In the genomic region with DNA sequence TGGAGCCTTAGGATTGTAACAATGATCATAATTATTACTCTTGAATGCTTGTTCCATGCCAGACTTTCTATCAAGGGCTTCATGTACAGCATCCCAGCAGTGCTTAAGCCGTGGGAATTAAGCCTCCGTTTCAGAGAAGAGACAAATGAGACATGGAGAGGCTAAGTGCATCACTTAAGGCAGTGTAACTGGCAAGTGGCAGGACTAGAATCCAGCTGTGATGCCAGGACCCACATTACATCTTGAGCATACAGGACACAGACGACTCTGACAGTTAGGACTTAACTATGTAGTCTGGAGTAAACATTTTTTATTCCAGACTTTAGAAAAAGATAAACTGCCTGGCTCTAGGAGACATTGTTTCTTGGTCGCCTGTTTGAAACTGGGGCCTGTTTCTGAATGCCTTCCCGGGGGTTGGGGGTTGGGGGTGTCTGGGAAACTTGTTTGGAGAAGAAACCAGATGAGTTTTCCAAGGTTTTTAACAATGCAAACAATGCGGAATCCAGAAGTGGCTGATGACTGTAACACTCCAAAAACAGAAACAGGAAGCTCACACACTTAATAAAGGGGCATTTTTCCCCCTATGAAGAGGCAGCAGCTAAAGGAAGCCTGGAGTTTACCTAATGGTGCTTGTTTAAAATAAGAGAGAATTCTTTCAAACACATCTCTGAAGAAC, we compare ENCODE assay signal across 8 mouse cellular contexts. TPM values are rescaled to one million over a fixed set of nuclear protein-coding genes. Genes with fewer than 3 reads are reported as not detected.
DNase-seq lines count a peak whose midpoint lies in the region; ATAC-seq lines count a peak whose summit lies in the region.
"Had no signal": no experiment of that assay in that cellular context is flagged by ENCODE, and none has a peak within 500 bp of the region (broad histone marks: within the 10 kb centered on the region; RNA-seq: fewer than 3 reads in every experiment).

No protein-coding gene starts in this region.

- H3K27me3 ChIP-seq in embryonic facial prominence, embryonic 15.5 days: no peaks in the 10 kb centered on the region

- no peak overlapping the region for H3K9ac ChIP-seq in embryonic facial prominence, embryonic 15.5 days

- H3K27ac ChIP-seq in embryonic facial prominence, embryonic 15.5 days (replicated peaks): peak overlapping the region; percentile 86

- H3K4me1 ChIP-seq in embryonic facial prominence, embryonic 15.5 days: peaks cover 31% of the 10 kb centered on the region

- peak; percentile 44 for DNase-seq in kidney, postnatal 10 days
- DNase-seq in kidney, adult 11 months: no peak
- DNase-seq in heart, postnatal 10 days: peak; percentile 50 to 56
- peak; percentile 68 to 78 for DNase-seq in lung, postnatal 4 days
- DNase-seq in layer of hippocampus, adult 18-20 months (ENCODE audit: low spot score in 2 of 2): no peak
- no peak for DNase-seq in cerebellum, postnatal 36 days
- DNase-seq: kidney, postnatal 25 days had no signal

- WGBS in embryonic facial prominence, embryonic 15.5 days: 24% methylated on average over 6 of the region's 6 CpGs

- H3K36me3 ChIP-seq in embryonic facial prominence, embryonic 15.5 days: no peaks in the 10 kb centered on the region

- no peak overlapping the region for H3K4me2 ChIP-seq in embryonic facial prominence, embryonic 15.5 days (replicated peaks)

- H3K9me3 ChIP-seq in embryonic facial prominence, embryonic 15.5 days (replicated peaks): no peaks in the 10 kb centered on the region

- intact Hi-C loops in heart, postnatal 10 days (cut with DNase I): no loop called here

- no peak for ATAC-seq in embryonic facial prominence, embryonic 15.5 days (ENCODE audit: insufficient number of reproducible peaks, low FRiP score, low TSS enrichment, low read depth)

- H3K4me3 ChIP-seq in embryonic facial prominence, embryonic 15.5 days (replicated peaks): no peak overlapping the region

RNA-seq across cellular contexts. Expression of a gene that starts 18.7 kb away (rescaled TPM):
- 56.9 and 58.9 TPM in 2 replicates for polyA plus RNA-seq in embryonic facial prominence, embryonic 15.5 days (2015; fragmentation: Nextera tagmentation; extraction: Ambion mirVana)
- 10 to 100 TPM; 19.8 to 22.7 TPM for total RNA-seq in heart, postnatal 10 days (2021)
- 1 to 10 TPM; 3.5 to 4.0 TPM for total RNA-seq in layer of hippocampus, adult 18-20 months (2021)

Comparison
In these comparisons a context has a peak if more than half of its experiments do, and no peak if none do; other contexts are left out.
1. DNase-seq: peak in kidney, postnatal 10 days (single experiment), heart, postnatal 10 days (2 of 2) and lung, postnatal 4 days (2 of 2); none in kidney, adult 11 months (single experiment), layer of hippocampus, adult 18-20 months (0 of 2) and cerebellum, postnatal 36 days (0 of 2).
2. RNA of a gene that starts 18.7 kb away (total RNA-seq): 19.8 to 22.7 TPM in heart, postnatal 10 days; 3.5 to 4.0 TPM in layer of hippocampus, adult 18-20 months; every median in the first group is over 4 times any median in the second.